Mouse (Mus musculus) layer of hippocampus, adult 9-10 months (tissue): ENCODE measurements at regions not wholly inside any gene's neighbourhood (a gene's known extent, or its start where the extent isn't known, plus 50 kb on each side); places are given as distances from the start of the nearest gene placed in this dataset.

ENCODE experiments used
- DNase-seq: peaks from one replicate; pipeline ENCODE4 v3.0.0; 2022; ENCODE audit warnings: low spot score

GRCm38 (mm10) chr17:80891656-80892055 is 52.8 kb upstream of the Tmem178 start:
- no peak for DNase-seq

GRCm38 (mm10) chr17:80889095-80889494 is 55.3 kb upstream of the Tmem178 start:
- DNase-seq, result no peak

GRCm38 (mm10) chr17:80887749-80888119 is 56.7 kb upstream of the Tmem178 start:
- no peak for DNase-seq

- no peak for DNase-seq
Measured at GRCm38 (mm10) chr17:80887021-80887748, 57.2 kb upstream of the Tmem178 start.

GRCm38 (mm10) chr17:80886211-80886701 is 58.2 kb upstream of the Tmem178 start:
- no peak for DNase-seq

GRCm38 (mm10) chr17:80885706-80886105 is 58.7 kb upstream of the Tmem178 start:
- no peak for DNase-seq

GRCm38 (mm10) chr17:80884886-80885285 is 59.5 kb upstream of the Tmem178 start:
- DNase-seq, result no peak

GRCm38 (mm10) chr17:80882476-80882875 is 62.0 kb upstream of the Tmem178 start:
- DNase-seq, result no peak

- no peak for DNase-seq
Measured at GRCm38 (mm10) chr17:80880325-80880724, 64.1 kb upstream of the Tmem178 start.

GRCm38 (mm10) chr17:80875352-80876044 is 68.9 kb upstream of the Tmem178 start:
- DNase-seq, result no peak

- DNase-seq, result no peak
Measured at GRCm38 (mm10) chr17:80870965-80871364, 73.5 kb upstream of the Tmem178 start.

- no peak for DNase-seq
Measured at GRCm38 (mm10) chr17:80862338-80862737, 82.1 kb upstream of the Tmem178 start.

GRCm38 (mm10) chr17:80846996-80847810 is 97.2 kb upstream of the Tmem178 start:
- DNase-seq, result no peak

- no peak for DNase-seq
Measured at GRCm38 (mm10) chr17:80845349-80845748, 99.1 kb upstream of the Tmem178 start.

- DNase-seq, result no peak
Measured at GRCm38 (mm10) chr17:80841903-80842302, 102.5 kb upstream of the Tmem178 start.

- no peak for DNase-seq
Measured at GRCm38 (mm10) chr17:80840896-80841295, 103.5 kb upstream of the Tmem178 start.

GRCm38 (mm10) chr17:80840452-80840851 is 104.0 kb upstream of the Tmem178 start:
- no peak for DNase-seq

- no peak for DNase-seq
Measured at GRCm38 (mm10) chr17:80834701-80835100, 106.4 kb upstream of the Map4k3 start.

- no peak for DNase-seq
Measured at GRCm38 (mm10) chr17:80834176-80834517, 105.9 kb upstream of the Map4k3 start.

- no peak for DNase-seq
Measured at GRCm38 (mm10) chr17:80833355-80834175, 105.3 kb upstream of the Map4k3 start.

GRCm38 (mm10) chr17:80831686-80832085 is 103.4 kb upstream of the Map4k3 start:
- no peak for DNase-seq

- DNase-seq, result no peak
Measured at GRCm38 (mm10) chr17:80827896-80828295, 99.6 kb upstream of the Map4k3 start.
